Mouse (Mus musculus) ES-E14 (cell line): Measurements from ENCODE around the gene Fsd1l. TPM values are rescaled to one million over a fixed set of nuclear protein-coding genes. Genes with fewer than 3 reads are reported as not detected.

Source experiments
- DNase-seq: peaks from one replicate; pipeline ENCODE4 v3.0.0-alpha.2; 2013; ENCODE audit warnings: low read depth, low spot score
- H3K27ac ChIP-seq: 2 replicates; pipeline ENCODE4 v1.5.1; 2012; ENCODE audit warnings: low read depth, mild to moderate bottlenecking, low read length, moderate library complexity, mixed read lengths; ENCODE audit not compliant: poor library complexity, insufficient read depth, severe bottlenecking
- H3K36me3 ChIP-seq: 2 replicates; pipeline ENCODE4 v1.6.1; 2012; ENCODE audit warnings: mild to moderate bottlenecking, low read length, moderate library complexity, mixed read lengths; ENCODE audit not compliant: control insufficient read depth, poor library complexity, insufficient read depth, severe bottlenecking
- H3K4me1 ChIP-seq, 2 experiments: fragments of 150-350 bp in 1 of 2; sonication (generic) in 1 of 2; 2 replicates each; pipeline ENCODE4 v1.6.1; 2012; ENCODE audit warnings: low read length in 2 of 2, mild to moderate bottlenecking in 1 of 2, mixed read lengths in 1 of 2; ENCODE audit not compliant: control insufficient read depth in 2 of 2, insufficient read depth in 2 of 2, poor library complexity in 1 of 2
- H3K4me3 ChIP-seq, 2 experiments: fragments of 150-350 bp in 1 of 2; sonication (generic) in 1 of 2; 2 replicates each; pipeline ENCODE4 v1.5.1; 2012; ENCODE audit warnings: low read length in 2 of 2, low read depth in 1 of 2, mild to moderate bottlenecking in 1 of 2, mixed read lengths in 1 of 2; ENCODE audit not compliant: insufficient read depth in 1 of 2, poor library complexity in 1 of 2, severe bottlenecking in 1 of 2
- H3K9ac ChIP-seq: 2 replicates; pipeline ENCODE4 v1.6.1; 2012; ENCODE audit warnings: low read depth, mild to moderate bottlenecking, low read length, mixed read lengths; ENCODE audit not compliant: poor library complexity, insufficient read depth, severe bottlenecking
- H3K9me3 ChIP-seq: fragments of 150-350 bp; sonication (generic); 2 replicates; pipeline ENCODE4 v1.6.1; 2012; ENCODE audit warnings: low read depth, mild to moderate bottlenecking, low read length; ENCODE audit not compliant: control insufficient read depth, insufficient read depth
- CHD2 ChIP-seq: IDR thresholded peaks from 2 replicates; pipeline ENCODE4 v1.6.1; 2014; ENCODE audit warnings: mild to moderate bottlenecking, low read depth, low read length, inconsistent platforms
- HCFC1 ChIP-seq: IDR thresholded peaks from 2 replicates; pipeline ENCODE4 v1.6.1; 2012; ENCODE audit warnings: low read length, inconsistent platforms, borderline replicate concordance; ENCODE audit not compliant: insufficient read depth
- MAFK ChIP-seq: IDR thresholded peaks from 2 replicates; pipeline ENCODE4 v1.6.1; 2014; ENCODE audit warnings: mild to moderate bottlenecking, low read depth, low read length, inconsistent platforms; ENCODE audit not compliant: insufficient read depth
- ZC3H11A ChIP-seq: IDR thresholded peaks from 2 replicates; pipeline ENCODE4 v1.6.1; 2012; ENCODE audit warnings: low read depth, mild to moderate bottlenecking, inconsistent platforms, low read length, borderline replicate concordance
- ZNF384 ChIP-seq: IDR thresholded peaks from 2 replicates; pipeline ENCODE4 v1.6.1; 2012; ENCODE audit warnings: low read depth, low read length, inconsistent platforms
- in situ Hi-C, 2 experiments: fragments of 600-800 bp; cut with MboI; formaldehyde crosslinking; loops; one replicate each; pipeline ENCODE4 v1.15.1; 2025; ENCODE audit warnings: low sequenced_read_pairs in 2 of 2, inconsistent platforms in 1 of 2; ENCODE audit not compliant: unreplicated experiment in 2 of 2
- total RNA-seq: library from RNA; depleted of rRNA; stranded (reverse); fragments of 300-350 nt; gene quantifications from 2 replicates; pipeline ENCODE4 v1.2.3, GENCODE M21; 2012

Fsd1l gene
- total RNA-seq, 1 experiment = 10.4 TPM

DNA sequence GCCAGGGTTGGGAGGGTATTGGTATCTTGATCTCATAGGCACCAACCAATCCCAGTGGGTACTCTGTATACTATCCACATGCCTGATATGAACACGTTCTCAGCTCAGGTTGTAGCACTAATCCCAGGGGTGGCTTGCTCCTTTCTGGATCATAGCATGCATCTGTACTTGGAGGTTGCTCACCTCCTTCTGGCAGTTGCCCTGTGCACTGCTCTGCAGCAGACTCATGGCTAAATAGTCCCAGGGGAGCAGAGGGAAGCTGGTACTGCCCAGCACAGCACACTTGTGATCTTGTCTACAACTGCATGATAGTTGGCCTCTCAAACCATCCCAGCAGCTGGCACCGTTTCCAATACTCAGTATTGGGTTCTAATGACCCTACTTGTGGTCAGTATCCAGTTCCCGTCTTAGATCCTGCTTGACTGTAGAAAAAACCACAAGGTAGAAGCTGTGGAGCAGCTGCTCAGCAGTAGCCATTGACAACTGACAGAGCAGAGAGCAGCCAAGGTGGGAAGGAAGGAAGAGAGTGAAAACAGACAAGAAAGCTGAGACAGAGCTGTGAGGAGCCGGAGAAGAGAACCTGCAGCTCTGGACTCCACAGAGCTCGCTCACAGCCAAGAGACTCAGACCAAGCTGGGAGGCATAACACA is 16.6 kb upstream of the Fsd1l start:
- Histone ChIP-seq H3K9me3 (no peaks in the 10 kb centered on the region), H3K4me3 (no peak overlapping the region), H3K9ac (no peak overlapping the region), H3K27ac (no peak overlapping the region), H3K4me1 (peaks cover 0 to 4% of the 10 kb centered on the region in 2 experiments; a peak in 1 of 4 replicates), H3K36me3 (no peaks in the 10 kb centered on the region)
- in situ Hi-C loops = no loop called here
- TF ChIP-seq HCFC1 = no peak
- no peak for TF ChIP-seq ZC3H11A
- TF ChIP-seq MAFK = no peak
- no peak for TF ChIP-seq CHD2
- TF ChIP-seq ZNF384 = no peak
- no peak for DNase-seq

- Histone ChIP-seq H3K9me3 (no peaks in the 10 kb centered on the region), H3K36me3 (no peaks in the 10 kb centered on the region), H3K27ac (no peak overlapping the region), H3K9ac (no peak overlapping the region), H3K4me1 (peaks cover 0 to 6% of the 10 kb centered on the region in 2 experiments; a peak in 1 of 4 replicates), H3K4me3 (no peak overlapping the region)
- in situ Hi-C loops = no loop called here
- DNase-seq = no peak
- TF ChIP-seq CHD2 (no peak), MAFK (no peak), HCFC1 (no peak), ZC3H11A (no peak), ZNF384 (no peak)
These were observed 13.3 kb upstream of the Fsd1l start for GRCm38 (mm10) chr4:53617968-53618367.

DNA sequence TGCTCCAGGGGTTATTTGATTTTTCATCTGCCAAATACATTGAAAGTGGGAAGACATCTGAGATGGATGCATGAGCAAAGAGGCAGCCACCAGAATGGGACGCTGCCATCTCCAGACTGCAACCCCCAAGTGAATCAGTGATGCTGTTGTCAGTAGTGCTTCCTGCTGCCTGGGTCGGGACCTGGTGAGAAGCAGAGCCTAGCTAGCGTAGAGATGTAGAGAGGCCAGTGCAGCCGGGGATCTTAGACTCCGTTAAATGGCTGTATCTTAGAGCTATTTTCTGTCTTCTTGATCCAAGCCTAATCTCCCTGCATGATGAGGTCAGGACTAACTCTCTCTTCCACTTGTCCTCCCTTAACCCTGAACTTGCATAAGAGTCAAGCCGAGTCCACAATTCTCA is 11.2 kb upstream of the Fsd1l start:
- TF ChIP-seq ZC3H11A = no peak
- TF ChIP-seq ZNF384 = no peak
- TF ChIP-seq HCFC1 = no peak
- TF ChIP-seq MAFK = no peak
- no peak for TF ChIP-seq CHD2
- in situ Hi-C loops = no loop called here
- H3K9ac ChIP-seq = no peak overlapping the region
- H3K27ac ChIP-seq = no peak overlapping the region
- H3K4me3 ChIP-seq = no peak overlapping the region
- peaks cover 0 to 6% of the 10 kb centered on the region in 2 experiments; a peak in 1 of 4 replicates for H3K4me1 ChIP-seq
- no peak for DNase-seq
- H3K36me3 ChIP-seq = no peaks in the 10 kb centered on the region
- H3K9me3 ChIP-seq = no peaks in the 10 kb centered on the region

- no peak overlapping the region for H3K27ac ChIP-seq
- DNase-seq = no peak
- H3K4me3 ChIP-seq = no peak overlapping the region
- in situ Hi-C loops = no loop called here
- TF ChIP-seq MAFK (no peak), CHD2 (no peak), ZNF384 (no peak), HCFC1 (no peak), ZC3H11A (no peak)
- peaks cover 0 to 6% of the 10 kb centered on the region in 2 experiments; a peak in 1 of 4 replicates for H3K4me1 ChIP-seq
- no peak overlapping the region for H3K9ac ChIP-seq
- H3K9me3 ChIP-seq = no peaks in the 10 kb centered on the region
- no peaks in the 10 kb centered on the region for H3K36me3 ChIP-seq
These were observed 10.2 kb upstream of the Fsd1l start for GRCm38 (mm10) chr4:53621084-53621483.

DNA sequence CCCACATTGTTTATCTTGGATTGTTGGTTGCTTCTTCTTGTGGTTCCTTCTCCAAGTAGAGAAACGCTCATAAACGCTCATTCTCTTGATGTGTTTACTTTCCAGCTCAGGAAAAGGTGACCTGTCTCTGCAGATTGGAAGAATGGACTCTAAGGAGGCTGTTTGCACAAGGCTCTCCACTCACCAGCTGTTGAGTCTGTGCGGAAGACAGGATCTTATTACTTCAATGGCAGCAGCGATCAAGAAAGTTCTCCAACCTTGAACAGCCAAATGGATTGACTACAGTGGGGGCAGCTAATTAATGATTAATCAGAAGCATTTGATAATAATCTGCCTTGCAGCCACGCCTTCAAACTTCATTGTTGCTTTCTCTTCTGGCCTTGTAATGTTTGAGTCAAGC is 9.8 kb upstream of the Fsd1l start:
- no peak for TF ChIP-seq ZC3H11A
- no peak for TF ChIP-seq ZNF384
- no peak for TF ChIP-seq CHD2
- TF ChIP-seq HCFC1 = no peak
- no peak for TF ChIP-seq MAFK
- H3K9ac ChIP-seq = no peak overlapping the region
- DNase-seq = no peak
- no peak overlapping the region for H3K27ac ChIP-seq
- no peaks in the 10 kb centered on the region for H3K9me3 ChIP-seq
- H3K36me3 ChIP-seq = no peaks in the 10 kb centered on the region
- H3K4me1 ChIP-seq = peaks cover 0 to 6% of the 10 kb centered on the region in 2 experiments; a peak in 1 of 4 replicates
- H3K4me3 ChIP-seq = no peak overlapping the region
- in situ Hi-C loops = no loop called here
